Mouse (Mus musculus): ENCODE measurements around the gene Rnf141. TPM values are rescaled to one million over a fixed set of nuclear protein-coding genes. Genes with fewer than 3 reads are reported as not detected.

Gene Rnf141
- total and polyA plus RNA-seq, 2 experiments from 2014 or later = 26.4 to 59.9 TPM

DNA sequence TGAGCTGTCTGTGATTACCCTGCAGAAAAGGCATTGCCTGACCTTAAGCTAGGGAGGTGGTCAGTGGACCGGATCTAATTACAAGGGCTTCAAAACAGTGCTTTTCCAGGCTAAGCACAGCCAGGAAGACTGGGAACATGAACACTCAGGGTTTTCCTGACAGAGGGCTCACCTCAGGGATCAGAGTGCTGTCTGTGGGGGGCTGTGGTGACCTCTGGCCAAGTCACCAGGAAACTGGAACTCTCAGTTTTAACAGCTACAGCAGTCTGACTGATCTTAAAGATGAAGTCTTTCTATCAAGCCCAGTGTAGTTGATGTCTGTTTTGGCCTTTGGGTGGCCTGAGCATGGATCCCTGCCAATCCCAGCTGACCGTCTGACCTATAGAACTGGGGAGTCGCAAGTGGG, 58.5 kb downstream of the Rnf141 start:
- peaks cover 21% of the 10 kb centered on the region for H3K4me1 ChIP-seq (ENCODE audit: control insufficient read depth, insufficient read depth)
- H3K27ac ChIP-seq (ENCODE audit: low read depth) = no peak overlapping the region
- H3K9ac ChIP-seq (replicated peaks; ENCODE audit: low read depth, low read length) = no peak overlapping the region
- H3K9me3 ChIP-seq (replicated peaks; ENCODE audit: control insufficient read depth, low read length) = no peaks in the 10 kb centered on the region
- no peak for TF ChIP-seq EP300 (IDR thresholded peaks at IDR 0.05; ENCODE audit: low read depth)
- H3K27me3 ChIP-seq (ENCODE audit: control insufficient read depth, insufficient read depth, low read length) = no peaks in the 10 kb centered on the region
- no peak overlapping the region for H3K4me3 ChIP-seq (ENCODE audit: low read depth, low read length)
- H3K4me2 ChIP-seq (ENCODE audit: low read depth, low read length) = no peak overlapping the region
- no peaks in the 10 kb centered on the region for H3K36me3 ChIP-seq (replicated peaks; ENCODE audit: control insufficient read depth, insufficient read depth, low read length)
- 59% methylated on average over 3 of the region's 3 CpGs for WGBS
- ATAC-seq (ENCODE audit: insufficient read depth, low read depth) (no peak), DNase-seq (ENCODE audit: low spot score) (no peak)

DNA sequence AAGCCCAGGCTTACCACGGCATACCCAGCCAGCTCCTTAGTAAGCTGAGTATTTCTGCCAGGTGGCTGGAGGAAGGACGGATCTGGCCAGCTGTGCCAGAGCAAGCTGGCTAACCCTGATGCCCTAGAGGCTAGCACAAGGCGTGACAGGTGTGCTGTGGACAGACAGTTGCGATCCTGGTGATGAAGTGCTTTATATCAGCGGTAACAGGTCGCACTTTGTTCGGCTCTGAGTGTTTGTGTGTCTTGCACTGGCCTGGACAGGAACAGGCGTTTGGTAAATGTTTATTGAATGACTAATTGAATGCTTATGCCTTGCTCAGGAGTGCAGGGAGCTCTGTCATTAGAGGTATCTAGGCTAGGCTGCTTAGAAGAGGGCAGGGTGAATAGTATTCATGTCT, 59.3 kb downstream of the Rnf141 start:
- H3K27me3 ChIP-seq (ENCODE audit: control insufficient read depth, insufficient read depth, low read length) = no peaks in the 10 kb centered on the region
- WGBS = 57% methylated on average over 8 of the region's 8 CpGs
- H3K9ac ChIP-seq (replicated peaks; ENCODE audit: low read depth, low read length) = no peak overlapping the region
- peaks cover 21% of the 10 kb centered on the region for H3K4me1 ChIP-seq (ENCODE audit: control insufficient read depth, insufficient read depth)
- no peak overlapping the region for H3K27ac ChIP-seq (ENCODE audit: low read depth)
- H3K4me2 ChIP-seq (ENCODE audit: low read depth, low read length) = no peak overlapping the region
- no peak for ATAC-seq (ENCODE audit: insufficient read depth, low read depth)
- TF ChIP-seq EP300 (IDR thresholded peaks at IDR 0.05; ENCODE audit: low read depth) (no peak), CTCF (IDR thresholded peaks at IDR 0.05; ENCODE audit: low read depth) (no peak)
- no peak for DNase-seq (ENCODE audit: low spot score)
- H3K36me3 ChIP-seq (replicated peaks; ENCODE audit: control insufficient read depth, insufficient read depth, low read length) = no peaks in the 10 kb centered on the region
- no peaks in the 10 kb centered on the region for H3K9me3 ChIP-seq (replicated peaks; ENCODE audit: control insufficient read depth, low read length)
- no peak overlapping the region for H3K4me3 ChIP-seq (ENCODE audit: low read depth, low read length)

DNA sequence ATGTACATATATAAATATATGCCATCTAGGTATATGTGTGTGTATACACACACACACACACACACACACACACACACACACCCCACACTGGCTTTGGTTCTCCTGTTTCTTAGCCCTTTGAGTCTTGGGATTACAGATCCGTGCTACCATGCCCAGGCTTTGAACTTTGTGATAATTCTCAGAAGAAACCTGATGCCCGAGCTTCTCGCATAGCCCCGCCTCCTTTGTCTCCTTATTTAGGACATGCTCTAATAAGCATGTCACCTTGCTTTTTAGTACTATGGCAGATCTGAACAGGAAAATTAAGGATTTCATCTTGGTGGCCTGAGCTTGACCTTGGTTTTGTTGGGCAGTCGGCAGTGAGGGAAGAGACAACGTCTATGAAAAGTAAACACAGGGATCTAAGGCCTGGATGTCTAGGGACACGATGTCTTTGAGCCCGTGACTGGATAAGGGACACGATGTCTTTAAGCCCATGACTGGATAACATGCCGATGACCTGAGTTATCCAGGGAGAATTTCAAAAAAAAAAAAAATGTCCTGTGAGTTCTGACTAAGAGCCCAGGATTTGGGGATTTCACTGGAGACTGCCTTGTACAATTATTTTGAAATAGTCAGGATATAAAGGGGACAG, 61.3 kb downstream of the Rnf141 start:
- Histone ChIP-seq H3K27ac (ENCODE audit: low read depth) (no peak overlapping the region), H3K9ac (replicated peaks; ENCODE audit: low read depth, low read length) (no peak overlapping the region), H3K36me3 (replicated peaks; ENCODE audit: control insufficient read depth, insufficient read depth, low read length) (peaks cover 5% of the 10 kb centered on the region; the same call in 1 of the 2 replicates), H3K4me3 (ENCODE audit: low read depth, low read length) (no peak overlapping the region), H3K27me3 (ENCODE audit: control insufficient read depth, insufficient read depth, low read length) (no peaks in the 10 kb centered on the region), H3K4me2 (ENCODE audit: low read depth, low read length) (no peak overlapping the region), H3K9me3 (replicated peaks; ENCODE audit: control insufficient read depth, low read length) (no peaks in the 10 kb centered on the region), H3K4me1 (ENCODE audit: control insufficient read depth, insufficient read depth) (peaks cover 21% of the 10 kb centered on the region)
- DNase-seq (ENCODE audit: low spot score) (no peak), ATAC-seq (ENCODE audit: insufficient read depth, low read depth) (no peak)
- 39% methylated on average over 10 of the region's 10 CpGs for WGBS
- TF ChIP-seq CTCF (IDR thresholded peaks at IDR 0.05; ENCODE audit: low read depth) (no peak), EP300 (IDR thresholded peaks at IDR 0.05; ENCODE audit: low read depth) (no peak)

DNA sequence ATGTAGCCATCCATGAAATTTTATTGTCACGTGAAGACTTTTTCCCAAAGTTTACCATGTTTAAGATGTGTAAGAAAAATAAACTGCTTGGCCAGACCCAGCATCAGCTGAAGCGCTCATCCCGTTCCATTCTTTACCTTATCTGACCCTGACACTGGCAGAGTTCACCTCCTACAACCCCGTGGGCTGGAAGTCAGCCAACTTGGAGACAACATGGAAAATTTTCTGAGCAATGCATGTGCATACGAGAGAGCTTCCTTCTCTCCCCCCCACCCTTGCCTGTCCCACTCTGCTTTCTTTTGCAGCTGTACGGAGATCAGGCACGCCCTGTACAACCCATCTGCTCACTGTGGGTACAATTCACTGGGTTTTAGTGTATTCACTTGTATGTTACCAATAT, 62.1 kb downstream of the Rnf141 start:
- H3K4me2 ChIP-seq (ENCODE audit: low read depth, low read length) = no peak overlapping the region
- WGBS = 22% methylated on average over 7 of the region's 7 CpGs
- H3K4me3 ChIP-seq (ENCODE audit: low read depth, low read length) = no peak overlapping the region
- H3K9me3 ChIP-seq (replicated peaks; ENCODE audit: control insufficient read depth, low read length) = no peaks in the 10 kb centered on the region
- H3K27me3 ChIP-seq (ENCODE audit: control insufficient read depth, insufficient read depth, low read length) = no peaks in the 10 kb centered on the region
- H3K4me1 ChIP-seq (ENCODE audit: control insufficient read depth, insufficient read depth) = peaks cover 21% of the 10 kb centered on the region
- TF ChIP-seq CTCF (IDR thresholded peaks at IDR 0.05; ENCODE audit: low read depth) (no peak), EP300 (IDR thresholded peaks at IDR 0.05; ENCODE audit: low read depth) (peak; percentile 55; the same call in 1 of the 2 replicates)
- H3K9ac ChIP-seq (replicated peaks; ENCODE audit: low read depth, low read length) = no peak overlapping the region
- H3K36me3 ChIP-seq (replicated peaks; ENCODE audit: control insufficient read depth, insufficient read depth, low read length) = peaks cover 5% of the 10 kb centered on the region; the same call in 1 of the 2 replicates
- peak; percentile 67 for DNase-seq (ENCODE audit: low spot score)
- H3K27ac ChIP-seq (ENCODE audit: low read depth) = no peak overlapping the region
- peak; percentile 75 for ATAC-seq (ENCODE audit: insufficient read depth, low read depth)

GRCm38 (mm10) chr7:110781231-110781711, 63.0 kb downstream of the Rnf141 start:
- Histone ChIP-seq H3K36me3 (replicated peaks; ENCODE audit: control insufficient read depth, insufficient read depth, low read length) (peaks cover 5% of the 10 kb centered on the region; the same call in 1 of the 2 replicates), H3K9ac (replicated peaks; ENCODE audit: low read depth, low read length) (no peak overlapping the region), H3K4me3 (ENCODE audit: low read depth, low read length) (no peak overlapping the region), H3K4me2 (ENCODE audit: low read depth, low read length) (no peak overlapping the region), H3K9me3 (replicated peaks; ENCODE audit: control insufficient read depth, low read length) (no peaks in the 10 kb centered on the region), H3K27me3 (ENCODE audit: control insufficient read depth, insufficient read depth, low read length) (no peaks in the 10 kb centered on the region), H3K4me1 (ENCODE audit: control insufficient read depth, insufficient read depth) (peaks cover 21% of the 10 kb centered on the region), H3K27ac (ENCODE audit: low read depth) (no peak overlapping the region)
- TF ChIP-seq CTCF (IDR thresholded peaks at IDR 0.05; ENCODE audit: low read depth) = no peak
- no peak for TF ChIP-seq EP300 (IDR thresholded peaks at IDR 0.05; ENCODE audit: low read depth)
- WGBS = 67% methylated on average over 2 of the region's 2 CpGs
- ATAC-seq (ENCODE audit: insufficient read depth, low read depth) (no peak), DNase-seq (ENCODE audit: low spot score) (no peak)

- no peak for ATAC-seq (ENCODE audit: insufficient read depth, low read depth)
- no peak overlapping the region for H3K9ac ChIP-seq (replicated peaks; ENCODE audit: low read depth, low read length)
- H3K4me3 ChIP-seq (ENCODE audit: low read depth, low read length) = no peak overlapping the region
- TF ChIP-seq EP300 (IDR thresholded peaks at IDR 0.05; ENCODE audit: low read depth) (no peak), CTCF (IDR thresholded peaks at IDR 0.05; ENCODE audit: low read depth) (no peak)
- no peak overlapping the region for H3K4me2 ChIP-seq (ENCODE audit: low read depth, low read length)
- H3K9me3 ChIP-seq (replicated peaks; ENCODE audit: control insufficient read depth, low read length) = no peaks in the 10 kb centered on the region
- 71% methylated on average over 4 of the region's 4 CpGs for WGBS
- H3K27me3 ChIP-seq (ENCODE audit: control insufficient read depth, insufficient read depth, low read length) = no peaks in the 10 kb centered on the region
- peaks cover 5% of the 10 kb centered on the region; the same call in 1 of the 2 replicates for H3K36me3 ChIP-seq (replicated peaks; ENCODE audit: control insufficient read depth, insufficient read depth, low read length)
- peaks cover 21% of the 10 kb centered on the region for H3K4me1 ChIP-seq (ENCODE audit: control insufficient read depth, insufficient read depth)
- H3K27ac ChIP-seq (ENCODE audit: low read depth) = no peak overlapping the region
- DNase-seq (ENCODE audit: low spot score) = no peak
Measured at GRCm38 (mm10) chr7:110780520-110780919, 63.7 kb downstream of the Rnf141 start.

All from heart, postnatal 0 days (tissue).